Mouse (Mus musculus): Measurements from ENCODE around the gene Arih1. TPM values are rescaled to one million over a fixed set of nuclear protein-coding genes. Genes with fewer than 3 reads are reported as not detected.

The Arih1 gene
- polyA plus RNA-seq, 1 experiment from 2014 or later, result 22.2 TPM

- Histone ChIP-seq H3K9me3 (no peaks in the 10 kb centered on the region), H3K36me3 (no peaks in the 10 kb centered on the region), H3K4me3 (peak overlapping the region; percentile 97), H3K27ac (peak overlapping the region; percentile 100), H3K27me3 (ENCODE audit: insufficient read depth, poor library complexity, severe bottlenecking) (no peaks in the 10 kb centered on the region), H3K4me1 (peaks cover 14% of the 10 kb centered on the region; the same call in 1 of the 2 replicates)
- DNase-seq (ENCODE audit: low spot score), result no peak
Measured at GRCm38 (mm10) chr9:59487331-59487730, 913 bp upstream of the Arih1 start.

- Histone ChIP-seq H3K27ac (peak overlapping the region; percentile 100), H3K4me1 (peaks cover 14% of the 10 kb centered on the region; the same call in 1 of the 2 replicates), H3K9me3 (no peaks in the 10 kb centered on the region), H3K27me3 (ENCODE audit: insufficient read depth, poor library complexity, severe bottlenecking) (no peaks in the 10 kb centered on the region), H3K36me3 (no peaks in the 10 kb centered on the region), H3K4me3 (peak overlapping the region; percentile 97)
- peak; percentile 84 for DNase-seq (ENCODE audit: low spot score)
- WGBS, result under 1% methylated on average over 66 of the region's 71 CpGs
Measured at GRCm38 (mm10) chr9:59486076-59486518, 321 bp downstream of the Arih1 start.

- H3K9me3 ChIP-seq, result no peaks in the 10 kb centered on the region
- H3K36me3 ChIP-seq, result no peaks in the 10 kb centered on the region
- H3K4me3 ChIP-seq, result peak overlapping the region; percentile 97
- H3K27ac ChIP-seq, result peak overlapping the region; percentile 100
- peak; percentile 87 for DNase-seq (ENCODE audit: low spot score)
- H3K27me3 ChIP-seq (ENCODE audit: insufficient read depth, poor library complexity, severe bottlenecking), result no peaks in the 10 kb centered on the region
- under 1% methylated on average over 34 of the region's 34 CpGs for WGBS
- H3K4me1 ChIP-seq, result peaks cover 14% of the 10 kb centered on the region; the same call in 1 of the 2 replicates
Measured at GRCm38 (mm10) chr9:59485511-59486075, 825 bp downstream of the Arih1 start.

GRCm38 (mm10) chr9:59484760-59485159, 1.7 kb downstream of the Arih1 start:
- Histone ChIP-seq H3K36me3 (peaks cover 2% of the 10 kb centered on the region; the same call in 1 of the 2 replicates), H3K9me3 (no peaks in the 10 kb centered on the region), H3K27ac (peak overlapping the region; percentile 100; the same call in 1 of the 2 replicates), H3K27me3 (ENCODE audit: insufficient read depth, poor library complexity, severe bottlenecking) (no peaks in the 10 kb centered on the region), H3K4me1 (peaks cover 14% of the 10 kb centered on the region; the same call in 1 of the 2 replicates), H3K4me3 (peak overlapping the region; percentile 97)
- 12% methylated on average over 7 of the region's 7 CpGs for WGBS
- no peak for DNase-seq (ENCODE audit: low spot score)

GRCm38 (mm10) chr9:59482419-59482818, 4.0 kb downstream of the Arih1 start:
- Histone ChIP-seq H3K4me1 (peaks cover 13% of the 10 kb centered on the region; the same call in 1 of the 2 replicates), H3K36me3 (peaks cover 4% of the 10 kb centered on the region; the same call in 1 of the 2 replicates), H3K27ac (no peak overlapping the region), H3K4me3 (no peak overlapping the region), H3K9me3 (no peaks in the 10 kb centered on the region), H3K27me3 (ENCODE audit: insufficient read depth, poor library complexity, severe bottlenecking) (no peaks in the 10 kb centered on the region)
- no peak for DNase-seq (ENCODE audit: low spot score)
- 44% methylated on average over 1 of the region's 1 CpGs for WGBS

GRCm38 (mm10) chr9:59476617-59477016, 9.8 kb downstream of the Arih1 start:
- Histone ChIP-seq H3K4me1 (no peaks in the 10 kb centered on the region; the same call in 1 of the 2 replicates), H3K36me3 (peaks cover 37% of the 10 kb centered on the region), H3K27ac (no peak overlapping the region), H3K4me3 (no peak overlapping the region), H3K27me3 (ENCODE audit: insufficient read depth, poor library complexity, severe bottlenecking) (no peaks in the 10 kb centered on the region), H3K9me3 (no peaks in the 10 kb centered on the region)
- DNase-seq (ENCODE audit: low spot score), result no peak
- WGBS, result 93% methylated on average over 2 of the region's 2 CpGs

- no peaks in the 10 kb centered on the region for H3K9me3 ChIP-seq
- H3K36me3 ChIP-seq, result peaks cover 40% of the 10 kb centered on the region
- no peak overlapping the region for H3K4me3 ChIP-seq
- 81% methylated on average over 1 of the region's 1 CpGs for WGBS
- DNase-seq (ENCODE audit: low spot score), result no peak
- no peaks in the 10 kb centered on the region for H3K27me3 ChIP-seq (ENCODE audit: insufficient read depth, poor library complexity, severe bottlenecking)
- H3K4me1 ChIP-seq, result no peaks in the 10 kb centered on the region; the same call in 1 of the 2 replicates
- H3K27ac ChIP-seq, result no peak overlapping the region
Measured at GRCm38 (mm10) chr9:59474838-59475237, 11.6 kb downstream of the Arih1 start.

GRCm38 (mm10) chr9:59473171-59473570, 13.2 kb downstream of the Arih1 start:
- Histone ChIP-seq H3K27ac (no peak overlapping the region), H3K36me3 (peaks cover 38% of the 10 kb centered on the region), H3K9me3 (no peaks in the 10 kb centered on the region), H3K27me3 (ENCODE audit: insufficient read depth, poor library complexity, severe bottlenecking) (no peaks in the 10 kb centered on the region), H3K4me1 (no peaks in the 10 kb centered on the region; the same call in 1 of the 2 replicates), H3K4me3 (no peak overlapping the region)
- 81% methylated on average over 2 of the region's 2 CpGs for WGBS
- no peak for DNase-seq (ENCODE audit: low spot score)

GRCm38 (mm10) chr9:59469446-59469845, 17.0 kb downstream of the Arih1 start:
- DNase-seq (ENCODE audit: low spot score), result no peak
- Histone ChIP-seq H3K36me3 (peaks cover 26% of the 10 kb centered on the region), H3K9me3 (no peaks in the 10 kb centered on the region), H3K27ac (no peak overlapping the region), H3K27me3 (ENCODE audit: insufficient read depth, poor library complexity, severe bottlenecking) (no peaks in the 10 kb centered on the region), H3K4me1 (no peaks in the 10 kb centered on the region), H3K4me3 (no peak overlapping the region)
- WGBS, result 95% methylated on average over 1 of the region's 1 CpGs

GRCm38 (mm10) chr9:59464293-59464692, 22.1 kb downstream of the Arih1 start:
- H3K36me3 ChIP-seq, result 0 out of 2 replicates have a peak, but pooled peaks cover 2% of the 10 kb centered on the region
- H3K27ac ChIP-seq, result no peak overlapping the region
- WGBS, result 58% methylated on average over 1 of the region's 1 CpGs
- no peak overlapping the region for H3K4me3 ChIP-seq
- no peak for DNase-seq (ENCODE audit: low spot score)
- H3K4me1 ChIP-seq, result peaks cover 7% of the 10 kb centered on the region; the same call in 1 of the 2 replicates
- H3K9me3 ChIP-seq, result no peaks in the 10 kb centered on the region
- H3K27me3 ChIP-seq (ENCODE audit: insufficient read depth, poor library complexity, severe bottlenecking), result no peaks in the 10 kb centered on the region

GRCm38 (mm10) chr9:59458997-59459510, 27.4 kb downstream of the Arih1 start:
- H3K36me3 ChIP-seq, result peaks cover 9% of the 10 kb centered on the region; the same call in 1 of the 2 replicates
- H3K27me3 ChIP-seq (ENCODE audit: insufficient read depth, poor library complexity, severe bottlenecking), result no peaks in the 10 kb centered on the region
- H3K4me1 ChIP-seq, result peaks cover 19% of the 10 kb centered on the region
- H3K4me3 ChIP-seq, result no peak overlapping the region
- 66% methylated on average over 4 of the region's 4 CpGs for WGBS
- no peaks in the 10 kb centered on the region for H3K9me3 ChIP-seq
- no peak overlapping the region for H3K27ac ChIP-seq
- DNase-seq (ENCODE audit: low spot score), result no peak

- 75% methylated on average over 1 of the region's 1 CpGs for WGBS
Measured at GRCm38 (mm10) chr9:59458416-59458815, 28.0 kb downstream of the Arih1 start.

GRCm38 (mm10) chr9:59457671-59458070, 28.7 kb downstream of the Arih1 start:
- DNase-seq (ENCODE audit: low spot score), result no peak
- WGBS, result 84% methylated on average over 1 of the region's 1 CpGs
- no peaks in the 10 kb centered on the region for H3K27me3 ChIP-seq (ENCODE audit: insufficient read depth, poor library complexity, severe bottlenecking)

More at GRCm38 (mm10) chr9:59458416-59458815, 28.0 kb downstream of the Arih1 start:
- DNase-seq (ENCODE audit: low spot score), result no peak
- Histone ChIP-seq H3K4me1 (peaks cover 19% of the 10 kb centered on the region), H3K9me3 (no peaks in the 10 kb centered on the region), H3K27me3 (ENCODE audit: insufficient read depth, poor library complexity, severe bottlenecking) (no peaks in the 10 kb centered on the region), H3K4me3 (no peak overlapping the region), H3K36me3 (peaks cover 9% of the 10 kb centered on the region; the same call in 1 of the 2 replicates), H3K27ac (no peak overlapping the region)

More at GRCm38 (mm10) chr9:59457671-59458070, 28.7 kb downstream of the Arih1 start:
- H3K4me3 ChIP-seq, result no peak overlapping the region
- H3K36me3 ChIP-seq, result peaks cover 9% of the 10 kb centered on the region; the same call in 1 of the 2 replicates
- peaks cover 19% of the 10 kb centered on the region for H3K4me1 ChIP-seq
- no peaks in the 10 kb centered on the region for H3K9me3 ChIP-seq
- no peak overlapping the region for H3K27ac ChIP-seq

All from heart, embryonic 10.5 days (tissue).